Mouse (Mus musculus): ENCODE measurements at regions not wholly inside any gene's neighbourhood (a gene's known extent, or its start where the extent isn't known, plus 50 kb on each side); places are given as distances from the start of the nearest gene placed in this dataset.

- TF ChIP-seq POLR2A (IDR thresholded peaks at IDR 0.05; ENCODE audit: borderline replicate concordance, insufficient read depth, low read length): no peak
- TF ChIP-seq CTCF (IDR thresholded peaks at IDR 0.05; ENCODE audit: borderline replicate concordance, insufficient read depth, low read depth, low read length): no peak
Measured at GRCm38 (mm10) chr13:43854973-43855372, 70.4 kb downstream of the Cd83 start.

Measured in cerebellum, adult 2 months (tissue).